Mouse (Mus musculus) heart, embryonic 12.5 days (tissue): ENCODE data around the gene Wrap53. TPM values are rescaled to one million over a fixed set of nuclear protein-coding genes. Genes with fewer than 3 reads are reported as not detected.

ENCODE experiments used
- ATAC-seq: fragments of 200-750 bp; cut with Nextera tagmentation; 2 replicates; pipeline ENCODE4 v1.8.0; 2017; ENCODE audit warnings: moderate TSS enrichment, moderate library complexity; ENCODE audit not compliant: insufficient number of reproducible peaks, low FRiP score
- H3K27ac ChIP-seq: fragments of 300-500 bp; sonication (generic); 2 replicates; pipeline ENCODE4 v1.5.1; 2016; ENCODE audit warnings: mild to moderate bottlenecking, moderate library complexity; ENCODE audit not compliant: poor library complexity, severe bottlenecking
- H3K27me3 ChIP-seq: fragments of 300-500 bp; sonication (generic); replicated peaks from 2 replicates; pipeline ENCODE4 v1.6.1; 2016; ENCODE audit warnings: mild to moderate bottlenecking, moderate library complexity
- H3K36me3 ChIP-seq: fragments of 300-500 bp; sonication (generic); 2 replicates; pipeline ENCODE4 v1.6.1; 2016; ENCODE audit warnings: mild to moderate bottlenecking, moderate library complexity
- H3K4me1 ChIP-seq: fragments of 300-500 bp; sonication (generic); replicated peaks from 2 replicates; pipeline ENCODE4 v1.6.1; 2016; ENCODE audit warnings: mild to moderate bottlenecking
- H3K4me2 ChIP-seq: fragments of 300-500 bp; sonication (generic); 2 replicates; pipeline ENCODE4 v1.6.1; 2016; ENCODE audit warnings: mild to moderate bottlenecking, moderate library complexity
- H3K4me3 ChIP-seq: fragments of 300-500 bp; sonication (generic); 2 replicates; pipeline ENCODE4 v1.5.1; 2016; ENCODE audit warnings: mild to moderate bottlenecking
- H3K9ac ChIP-seq: fragments of 300-500 bp; sonication (generic); 2 replicates; pipeline ENCODE4 v1.6.1; 2016; ENCODE audit warnings: mild to moderate bottlenecking, moderate library complexity
- H3K9me3 ChIP-seq: fragments of 300-500 bp; sonication (generic); replicated peaks from 2 replicates; pipeline ENCODE4 v1.6.1; 2016; ENCODE audit warnings: mild to moderate bottlenecking, moderate library complexity
- WGBS: fragments of 180-500 bp; shearing (Covaris S2); methylation state at CpG from one replicate; pipeline ENCODE4 v1.1.7; 2016; 5-methylcytosine and 5-hydroxymethylcytosine counted together
- polyA plus RNA-seq: library from polyadenylated mRNA; unstranded; fragments of >200 nt; fragmentation: Nextera tagmentation; extraction: Ambion mirVana; gene quantifications from 2 replicates; pipeline ENCODE4 v1.2.1, GENCODE M21; 2016

Wrap53 gene
- polyA plus RNA-seq, 1 experiment from 2014 or later: 18.7 TPM

DNA sequence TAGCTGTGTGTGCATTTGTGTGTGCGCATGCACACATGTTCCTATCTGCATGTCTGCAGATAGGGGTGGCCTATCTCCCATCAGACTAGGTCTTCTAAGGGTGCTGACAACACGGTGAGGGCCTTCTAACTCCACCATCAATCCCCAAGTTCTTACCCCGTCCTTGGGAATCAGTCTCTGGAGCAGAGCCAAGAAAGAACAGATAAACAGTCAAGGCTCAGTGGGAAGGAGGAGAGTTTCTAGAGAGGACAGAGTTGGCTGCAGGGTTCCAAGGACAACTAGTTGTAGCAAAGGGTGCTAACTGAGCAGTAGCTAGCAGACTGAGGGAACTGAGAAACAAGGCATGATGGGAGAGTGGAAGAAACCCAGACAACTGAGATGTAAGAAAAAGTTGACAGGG, 21.7 kb upstream of the Wrap53 start:
- WGBS: 31% methylated on average over 3 of the region's 3 CpGs
- Histone ChIP-seq H3K36me3 (no peaks in the 10 kb centered on the region), H3K4me2 (0 out of 2 replicates have a peak overlapping the region, but pooled peaks have one; percentile 6), H3K27me3 (no peaks in the 10 kb centered on the region), H3K4me1 (peaks cover 69% of the 10 kb centered on the region), H3K4me3 (no peak overlapping the region), H3K9ac (no peak overlapping the region), H3K27ac (peak overlapping the region; percentile 32), H3K9me3 (no peaks in the 10 kb centered on the region)
- no peak for ATAC-seq

DNA sequence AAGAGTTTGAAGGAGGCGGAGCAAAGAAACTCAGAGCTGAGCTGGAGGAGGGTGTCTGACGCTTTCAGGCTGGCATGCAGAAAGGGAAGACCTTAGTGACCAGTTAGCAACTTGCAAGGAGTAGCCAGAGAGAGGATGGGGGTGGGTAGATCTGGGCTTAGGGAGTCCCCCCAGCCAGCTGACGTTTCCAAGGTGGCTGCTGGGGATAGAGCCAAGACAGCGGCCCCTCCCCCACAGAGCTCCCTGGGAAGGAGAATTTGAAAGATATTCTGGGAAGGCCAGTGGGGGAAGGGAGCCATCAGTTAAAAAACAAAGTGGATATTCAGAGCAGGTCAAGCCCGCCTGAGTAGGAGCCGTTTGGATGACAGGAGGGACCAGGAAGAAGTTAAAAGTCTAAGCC, 20.0 kb upstream of the Wrap53 start:
- Histone ChIP-seq H3K27ac (peak overlapping the region; percentile 81), H3K27me3 (no peaks in the 10 kb centered on the region), H3K4me2 (peak overlapping the region; percentile 46), H3K4me1 (peaks cover 59% of the 10 kb centered on the region), H3K9ac (0 out of 2 replicates have a peak overlapping the region, but pooled peaks have one; percentile 28), H3K36me3 (no peaks in the 10 kb centered on the region), H3K9me3 (no peaks in the 10 kb centered on the region), H3K4me3 (0 out of 2 replicates have a peak overlapping the region, but pooled peaks have one; percentile 2)
- WGBS: 3% methylated on average over 6 of the region's 6 CpGs
- ATAC-seq: peak; percentile 56; the same call in 1 of the 2 replicates

DNA sequence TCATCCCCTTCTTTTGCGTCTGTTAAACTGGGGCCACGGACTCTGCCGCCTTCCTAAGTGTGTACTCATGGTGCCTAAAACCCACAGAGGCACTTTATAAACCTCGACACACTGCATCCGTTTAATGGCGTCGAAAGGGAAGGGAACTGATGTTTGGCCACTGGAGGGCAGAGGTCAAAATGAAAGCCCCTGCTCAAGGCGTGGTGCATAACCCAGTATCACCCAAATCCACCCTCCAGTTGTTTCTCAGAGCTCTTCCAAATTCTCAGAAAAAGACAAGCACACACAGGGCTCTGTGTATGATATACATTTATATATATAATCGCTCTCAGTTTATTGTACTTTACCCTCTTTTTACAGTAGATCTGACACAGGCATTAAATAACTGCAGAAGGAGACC, 19.4 kb upstream of the Wrap53 start:
- H3K27ac ChIP-seq: peak overlapping the region; percentile 81
- peaks cover 54% of the 10 kb centered on the region for H3K4me1 ChIP-seq
- ATAC-seq: no peak; the same call in 1 of the 2 replicates
- H3K9ac ChIP-seq: no peak overlapping the region
- H3K4me3 ChIP-seq: no peak overlapping the region
- no peaks in the 10 kb centered on the region for H3K36me3 ChIP-seq
- WGBS: 11% methylated on average over 9 of the region's 9 CpGs
- H3K27me3 ChIP-seq: no peaks in the 10 kb centered on the region
- H3K9me3 ChIP-seq: no peaks in the 10 kb centered on the region
- H3K4me2 ChIP-seq: peak overlapping the region; percentile 46; the same call in 1 of the 2 replicates

DNA sequence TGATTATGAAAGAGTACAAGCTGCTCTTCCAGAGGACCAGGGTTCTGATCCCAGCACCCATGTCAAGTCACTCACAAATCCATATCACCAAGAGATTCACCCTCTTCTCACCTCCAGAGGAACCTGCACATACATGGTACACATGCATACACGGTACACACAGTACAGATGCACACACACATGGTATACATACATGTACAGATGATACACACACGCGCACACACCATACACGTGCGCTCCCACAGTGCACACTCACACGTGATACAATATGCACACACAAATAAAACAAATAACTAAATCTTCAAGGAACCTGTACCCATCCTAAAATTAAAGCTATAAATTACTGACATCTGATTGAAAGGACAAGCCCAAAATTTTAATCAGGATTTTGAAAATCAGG, 14.8 kb upstream of the Wrap53 start:
- no peak for ATAC-seq
- Histone ChIP-seq H3K9me3 (no peaks in the 10 kb centered on the region), H3K27ac (no peak overlapping the region), H3K4me2 (no peak overlapping the region), H3K9ac (no peak overlapping the region), H3K27me3 (no peaks in the 10 kb centered on the region), H3K4me3 (no peak overlapping the region), H3K36me3 (peaks cover 36% of the 10 kb centered on the region), H3K4me1 (peaks cover 8% of the 10 kb centered on the region)
- WGBS: 94% methylated on average over 6 of the region's 6 CpGs

DNA sequence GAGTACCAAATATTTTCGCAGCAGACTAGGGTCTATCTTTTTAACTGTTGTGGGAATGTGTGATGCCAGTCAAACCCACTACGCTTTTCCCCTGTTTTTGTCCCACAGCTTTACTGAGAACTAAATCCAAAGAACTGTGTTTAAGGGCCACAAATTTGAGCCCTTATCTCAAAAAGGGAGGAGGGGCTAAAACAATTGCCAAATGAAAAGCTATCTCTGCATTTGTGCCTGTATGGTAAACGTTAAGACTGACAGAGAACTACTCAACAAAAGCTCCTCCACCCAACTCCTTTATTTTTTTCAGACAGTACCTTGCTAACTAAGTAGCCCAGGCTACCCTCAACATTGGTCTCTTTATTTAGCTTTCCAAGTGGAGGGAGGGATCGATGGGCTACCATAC, 12.7 kb upstream of the Wrap53 start:
- ATAC-seq: no peak
- Histone ChIP-seq H3K4me3 (no peak overlapping the region), H3K4me1 (no peaks in the 10 kb centered on the region), H3K9ac (no peak overlapping the region), H3K36me3 (peaks cover 56% of the 10 kb centered on the region), H3K9me3 (no peaks in the 10 kb centered on the region), H3K4me2 (no peak overlapping the region), H3K27me3 (no peaks in the 10 kb centered on the region), H3K27ac (no peak overlapping the region)
- 80% methylated on average over 4 of the region's 4 CpGs for WGBS

DNA sequence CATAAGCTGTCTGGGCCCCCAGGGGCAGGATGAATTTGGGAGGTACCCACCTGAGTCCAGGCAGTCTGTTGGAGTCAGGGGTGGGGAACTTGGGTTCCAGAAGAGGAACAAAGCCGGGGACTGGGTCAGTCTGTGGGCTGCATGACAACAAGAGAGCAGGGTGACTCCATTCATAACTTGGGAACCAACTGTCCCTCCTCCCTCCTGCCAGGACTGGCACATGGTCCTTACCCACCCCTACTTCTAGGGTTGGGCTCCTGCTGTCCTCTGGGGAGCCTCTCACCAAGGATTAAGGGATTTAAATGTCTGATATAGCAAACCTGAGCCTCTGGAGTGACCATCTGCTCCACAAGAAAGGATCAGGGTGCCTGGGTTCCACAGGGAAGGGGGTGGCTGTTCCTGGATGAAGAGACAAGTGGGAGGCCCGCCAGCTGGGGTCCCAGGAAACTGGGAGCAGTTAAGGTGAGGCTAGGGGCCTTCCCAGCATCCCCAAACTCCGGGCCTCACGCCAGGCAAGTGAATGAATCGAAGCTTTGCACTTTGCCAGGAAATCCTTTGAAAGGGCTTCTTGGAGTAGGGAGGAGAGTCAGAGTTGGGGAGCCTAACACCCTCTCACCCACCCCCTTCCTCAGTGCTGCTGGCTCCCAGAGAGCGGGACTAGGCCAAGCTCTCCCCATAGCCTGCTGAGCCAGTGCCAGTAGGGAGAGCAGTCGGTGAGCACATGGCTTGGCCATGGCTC, 12.0 kb upstream of the Wrap53 start:
- no peak overlapping the region for H3K27ac ChIP-seq
- 74% methylated on average over 7 of the region's 7 CpGs for WGBS

DNA sequence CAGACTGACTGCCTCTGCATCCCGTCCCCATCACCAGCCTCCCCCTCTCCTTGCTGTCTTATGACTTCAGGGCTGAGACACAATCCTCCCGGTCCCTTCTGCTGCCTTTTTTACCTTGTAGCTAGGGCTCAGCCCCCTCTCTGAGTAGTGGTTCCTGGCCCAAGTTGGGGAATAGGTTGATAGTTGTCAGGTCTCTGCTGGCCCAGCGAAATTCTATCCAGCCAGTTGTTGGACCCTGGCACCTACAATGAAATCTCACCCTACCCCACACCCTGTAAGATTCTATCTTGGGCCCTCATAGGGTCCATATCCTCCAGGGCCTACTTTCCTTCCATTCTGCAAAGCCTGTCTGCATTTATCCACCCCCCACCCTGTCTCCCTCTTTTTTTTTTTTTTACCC, 11.4 kb upstream of the Wrap53 start:
- Histone ChIP-seq H3K9ac (no peak overlapping the region), H3K4me2 (no peak overlapping the region), H3K27ac (no peak overlapping the region), H3K4me1 (no peaks in the 10 kb centered on the region), H3K27me3 (no peaks in the 10 kb centered on the region), H3K9me3 (no peaks in the 10 kb centered on the region), H3K36me3 (peaks cover 67% of the 10 kb centered on the region), H3K4me3 (no peak overlapping the region)
- 85% methylated on average over 3 of the region's 3 CpGs for WGBS
- no peak for ATAC-seq

More for the DNA sequence above, 12.0 kb upstream of the Wrap53 start:
- no peaks in the 10 kb centered on the region for H3K27me3 ChIP-seq
- H3K4me3 ChIP-seq: no peak overlapping the region
- H3K36me3 ChIP-seq: peaks cover 64% of the 10 kb centered on the region
- ATAC-seq: no peak
- H3K9ac ChIP-seq: 0 out of 2 replicates have a peak overlapping the region, but pooled peaks have one; percentile 41
- H3K9me3 ChIP-seq: no peaks in the 10 kb centered on the region
- H3K4me2 ChIP-seq: no peak overlapping the region
- no peaks in the 10 kb centered on the region for H3K4me1 ChIP-seq

DNA sequence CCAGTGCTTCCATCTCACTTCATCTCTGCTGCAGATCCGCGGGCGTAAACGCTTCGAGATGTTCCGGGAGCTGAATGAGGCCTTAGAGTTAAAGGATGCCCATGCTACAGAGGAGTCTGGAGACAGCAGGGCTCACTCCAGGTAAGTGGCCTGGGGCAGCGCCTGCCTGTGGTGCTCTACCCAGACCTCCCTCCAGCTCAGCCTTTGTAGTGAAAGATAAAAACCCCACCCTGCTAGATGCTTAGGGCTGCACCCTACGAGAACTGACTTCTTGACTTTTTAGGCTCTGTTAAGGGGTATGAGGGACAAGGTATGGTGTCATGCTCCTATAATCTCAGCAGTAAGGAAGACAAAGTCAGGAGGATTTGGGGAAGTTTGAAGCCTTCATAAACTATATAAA, 10.6 kb upstream of the Wrap53 start:
- no peak for ATAC-seq
- H3K4me1 ChIP-seq: peaks cover 6% of the 10 kb centered on the region
- WGBS: 89% methylated on average over 8 of the region's 8 CpGs
- no peak overlapping the region for H3K4me2 ChIP-seq
- H3K9ac ChIP-seq: no peak overlapping the region
- H3K27me3 ChIP-seq: no peaks in the 10 kb centered on the region
- H3K27ac ChIP-seq: no peak overlapping the region
- peaks cover 67% of the 10 kb centered on the region for H3K36me3 ChIP-seq
- no peak overlapping the region for H3K4me3 ChIP-seq
- no peaks in the 10 kb centered on the region for H3K9me3 ChIP-seq

DNA sequence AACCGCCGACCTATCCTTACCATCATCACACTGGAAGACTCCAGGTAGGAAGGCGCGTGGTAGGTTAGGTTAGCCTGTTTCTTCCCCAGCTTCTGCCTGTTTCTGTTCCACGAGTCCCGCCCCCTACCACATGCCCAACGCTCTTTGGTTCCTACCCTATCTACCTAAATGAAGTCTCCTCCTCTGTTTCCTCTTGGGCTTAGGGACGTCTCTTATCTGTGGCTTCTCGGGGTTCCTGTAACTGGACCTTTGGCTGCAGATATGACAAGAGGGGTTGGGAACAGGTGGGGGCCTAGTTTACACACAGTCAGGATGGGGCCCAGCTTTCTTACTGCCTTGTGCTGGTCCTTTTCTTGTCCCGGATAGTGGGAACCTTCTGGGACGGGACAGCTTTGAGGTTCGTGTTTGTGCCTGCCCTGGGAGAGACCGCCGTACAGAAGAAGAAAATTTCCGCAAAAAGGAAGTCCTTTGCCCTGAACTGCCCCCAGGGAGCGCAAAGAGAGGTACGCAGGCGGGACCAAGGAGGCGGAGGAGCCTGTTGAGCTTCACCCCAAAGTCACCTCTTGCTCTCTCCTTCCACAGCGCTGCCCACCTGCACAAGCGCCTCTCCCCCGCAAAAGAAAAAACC, 9.3 kb upstream of the Wrap53 start:
- WGBS: 83% methylated on average over 22 of the region's 22 CpGs
- ATAC-seq: peak; percentile 21; the same call in 1 of the 2 replicates

DNA sequence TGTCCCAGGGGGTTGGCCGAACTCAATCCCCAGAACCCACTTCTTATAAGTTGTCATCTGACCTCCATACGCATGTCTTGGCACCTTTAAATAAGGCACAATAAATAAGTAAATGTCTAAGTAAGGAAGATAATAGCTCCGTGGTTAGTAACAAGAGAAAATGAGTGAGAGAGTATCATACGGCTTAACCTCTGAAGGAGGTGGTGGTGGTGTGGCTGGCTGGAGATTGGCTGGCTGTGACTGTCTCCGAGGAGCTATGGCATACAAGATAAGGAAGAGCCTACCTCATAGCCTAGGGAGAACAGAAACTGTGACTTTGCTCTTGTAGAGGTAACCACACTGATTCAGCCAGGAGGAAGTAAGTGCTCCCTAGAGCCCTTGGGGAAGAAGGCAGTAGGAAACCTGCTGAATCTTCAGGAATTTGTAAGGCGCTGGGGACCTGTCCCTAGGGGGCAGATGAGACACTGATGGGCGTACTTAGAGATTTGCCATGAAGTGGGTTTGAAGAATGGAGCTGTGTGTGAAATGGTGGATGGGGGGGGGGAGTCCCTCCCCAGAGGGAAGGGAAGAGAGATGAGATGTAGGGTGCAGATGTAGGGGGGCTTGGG, 5.8 kb upstream of the Wrap53 start:
- H3K9me3 ChIP-seq: no peaks in the 10 kb centered on the region
- no peak overlapping the region for H3K9ac ChIP-seq
- WGBS: 59% methylated on average over 7 of the region's 7 CpGs
- H3K4me1 ChIP-seq: peaks cover 27% of the 10 kb centered on the region
- no peak overlapping the region for H3K27ac ChIP-seq
- no peak overlapping the region for H3K4me3 ChIP-seq
- peak; percentile 53; the same call in 1 of the 2 replicates for ATAC-seq
- H3K27me3 ChIP-seq: no peaks in the 10 kb centered on the region
- peaks cover 47% of the 10 kb centered on the region for H3K36me3 ChIP-seq
- no peak overlapping the region for H3K4me2 ChIP-seq

More for the DNA sequence above, 9.3 kb upstream of the Wrap53 start:
- no peak overlapping the region for H3K4me3 ChIP-seq
- H3K4me2 ChIP-seq: no peak overlapping the region
- H3K4me1 ChIP-seq: peaks cover 17% of the 10 kb centered on the region
- H3K9ac ChIP-seq: no peak overlapping the region
- H3K9me3 ChIP-seq: no peaks in the 10 kb centered on the region
- H3K36me3 ChIP-seq: peaks cover 67% of the 10 kb centered on the region
- H3K27me3 ChIP-seq: no peaks in the 10 kb centered on the region
- H3K27ac ChIP-seq: no peak overlapping the region

DNA sequence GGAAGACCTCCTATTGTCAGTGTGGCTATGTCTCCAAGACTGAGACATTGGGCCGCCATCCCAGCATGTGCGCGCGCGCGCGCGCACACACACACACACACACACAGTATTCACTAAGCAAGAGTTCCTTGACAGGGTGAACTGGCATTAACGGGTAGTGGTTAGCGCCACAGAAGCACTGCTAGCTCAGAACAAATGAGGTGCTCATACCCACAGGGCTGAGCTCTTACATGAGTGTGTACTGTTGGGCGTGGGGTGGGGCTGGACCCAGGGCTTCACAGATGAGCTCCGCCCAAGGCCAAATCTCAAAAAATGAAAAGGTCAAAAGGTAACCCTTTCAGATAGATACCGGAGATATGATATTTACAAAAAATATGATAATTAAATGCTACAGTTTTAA, 4.9 kb upstream of the Wrap53 start:
- H3K36me3 ChIP-seq: peaks cover 38% of the 10 kb centered on the region
- no peak for ATAC-seq

More for the DNA sequence above, 4.9 kb upstream of the Wrap53 start:
- no peak overlapping the region for H3K9ac ChIP-seq
- 91% methylated on average over 13 of the region's 13 CpGs for WGBS
- H3K4me2 ChIP-seq: no peak overlapping the region
- H3K4me1 ChIP-seq: peaks cover 27% of the 10 kb centered on the region
- H3K27ac ChIP-seq: no peak overlapping the region
- H3K9me3 ChIP-seq: no peaks in the 10 kb centered on the region
- no peak overlapping the region for H3K4me3 ChIP-seq
- H3K27me3 ChIP-seq: no peaks in the 10 kb centered on the region
